Mouse (Mus musculus) cerebellum, adult 11-12 months (tissue): ENCODE data around the gene 9330159F19Rik.

Experiments used
- DNase-seq: peaks from one replicate; pipeline ENCODE4 v3.0.0; 2022

The 9330159F19Rik gene

GRCm38 (mm10) chr10:29211453-29211852 is at the start of gene 9330159F19Rik:
TSS of gene 9330159F19Rik (plus strand) at chr10:29211606.
- no peak for DNase-seq

- no peak for DNase-seq
Observed at GRCm38 (mm10) chr10:29161664-29162063, 49.7 kb upstream of the 9330159F19Rik start.

- DNase-seq, result no peak
Observed at GRCm38 (mm10) chr10:29173778-29174177, 37.6 kb upstream of the 9330159F19Rik start.

GRCm38 (mm10) chr10:29175656-29176055 is 35.8 kb upstream of the 9330159F19Rik start:
- DNase-seq, result no peak

- DNase-seq, result no peak
Observed at GRCm38 (mm10) chr10:29176881-29177280, 34.5 kb upstream of the 9330159F19Rik start.

- DNase-seq, result no peak
Observed at GRCm38 (mm10) chr10:29178003-29178402, 33.4 kb upstream of the 9330159F19Rik start.

- no peak for DNase-seq
Observed at GRCm38 (mm10) chr10:29180210-29180609, 31.2 kb upstream of the 9330159F19Rik start.

GRCm38 (mm10) chr10:29181046-29181445 is 30.4 kb upstream of the 9330159F19Rik start:
- no peak for DNase-seq

- DNase-seq, result no peak
Observed at GRCm38 (mm10) chr10:29193769-29194168, 17.6 kb upstream of the 9330159F19Rik start.

- no peak for DNase-seq
Observed at GRCm38 (mm10) chr10:29196811-29197210, 14.6 kb upstream of the 9330159F19Rik start.

GRCm38 (mm10) chr10:29198642-29199041 is 12.8 kb upstream of the 9330159F19Rik start, which contains the start of gene Gm49353:
TSS of gene Gm49353 (plus strand) at chr10:29198954.
- DNase-seq, result no peak

- no peak for DNase-seq
Observed at GRCm38 (mm10) chr10:29199835-29200234, 11.6 kb upstream of the 9330159F19Rik start.

- no peak for DNase-seq
Observed at GRCm38 (mm10) chr10:29200609-29201008, 10.8 kb upstream of the 9330159F19Rik start.

GRCm38 (mm10) chr10:29206730-29207129 is 4.7 kb upstream of the 9330159F19Rik start:
- no peak for DNase-seq

GRCm38 (mm10) chr10:29208735-29209134 is 2.7 kb upstream of the 9330159F19Rik start:
- no peak for DNase-seq

- DNase-seq, result no peak
Observed at GRCm38 (mm10) chr10:29213534-29214100, 2.2 kb downstream of the 9330159F19Rik start.

- DNase-seq, result no peak
Observed at GRCm38 (mm10) chr10:29216957-29217356, 5.6 kb downstream of the 9330159F19Rik start.

- no peak for DNase-seq
Observed at GRCm38 (mm10) chr10:29217451-29217850, 6.0 kb downstream of the 9330159F19Rik start.

- DNase-seq, result no peak
Observed at GRCm38 (mm10) chr10:29225329-29225728, 13.9 kb downstream of the 9330159F19Rik start.

- no peak for DNase-seq
Observed at GRCm38 (mm10) chr10:29231208-29231607, 19.8 kb downstream of the 9330159F19Rik start.
